Mouse (Mus musculus) C2C12 (cell line): ENCODE data around the gene Gm6096. TPM values are rescaled to one million over a fixed set of nuclear protein-coding genes. Genes with fewer than 3 reads are reported as not detected.

ENCODE experiments used
- H3K27me3 ChIP-seq: one replicate; pipeline ENCODE4 v1.6.1; 2011; ENCODE audit not compliant: control insufficient read depth, insufficient read depth, insufficient read length
- H3K36me3 ChIP-seq: one replicate; pipeline ENCODE4 v1.6.1; 2011; ENCODE audit not compliant: control insufficient read depth, insufficient read depth
- H3K4me3 ChIP-seq: one replicate; pipeline ENCODE4 v1.5.1; 2011; ENCODE audit warnings: mild to moderate bottlenecking, control low read depth; ENCODE audit not compliant: poor library complexity, insufficient read depth, severe bottlenecking
- H3K79me2 ChIP-seq: one replicate; pipeline ENCODE4 v1.6.1; 2011; ENCODE audit not compliant: control insufficient read depth, insufficient read depth
- H3K79me3 ChIP-seq: one replicate; pipeline ENCODE4 v1.6.1; 2011; ENCODE audit warnings: low read depth, control low read depth
- H3ac ChIP-seq: one replicate; pipeline ENCODE3; 2011; ENCODE audit warnings: low read depth; ENCODE audit not compliant: control insufficient read depth, insufficient read length
- CEBPB ChIP-seq: IDR thresholded peaks from one replicate; pipeline ENCODE4 v1.6.1; 2011; ENCODE audit warnings: low read depth, mild to moderate bottlenecking, control low read depth, moderate library complexity
- CTCF ChIP-seq: IDR thresholded peaks from one replicate; pipeline ENCODE4 v1.5.1; 2011; ENCODE audit not compliant: control insufficient read depth, insufficient read depth, insufficient read length
- FOSL1 ChIP-seq: IDR thresholded peaks from one replicate; pipeline ENCODE4 v1.8.0; 2011; ENCODE audit warnings: mild to moderate bottlenecking, low read length; ENCODE audit not compliant: poor library complexity, insufficient read depth, severe bottlenecking
- MAX ChIP-seq: IDR thresholded peaks from one replicate; pipeline ENCODE4 v1.6.1; 2011; ENCODE audit warnings: mild to moderate bottlenecking, control low read depth
- MYOD1 ChIP-seq: IDR thresholded peaks from one replicate; pipeline ENCODE4 v1.6.1; 2011; ENCODE audit warnings: low read depth; ENCODE audit not compliant: control insufficient read depth, insufficient read length
- MYOG ChIP-seq: IDR thresholded peaks from one replicate; pipeline ENCODE4 v1.6.1; 2011; ENCODE audit not compliant: control insufficient read depth, insufficient read length; ENCODE audit errors: extremely low read depth
- USF1 ChIP-seq: IDR thresholded peaks from one replicate; pipeline ENCODE4 v1.6.1; 2011; ENCODE audit warnings: low read depth, mild to moderate bottlenecking, control low read depth, moderate library complexity
- polyA plus RNA-seq: library from polyadenylated mRNA; unstranded; fragments of >200 nt; fragmentation: generic; extraction: Trizol; gene quantifications from one replicate; pipeline ENCODE4 v1.2.1, GENCODE M21; 2012; ENCODE audit warnings: missing spikeins

Gene Gm6096
- polyA plus RNA-seq, 1 experiment: 0.11 TPM

- peaks cover 39% of the 10 kb centered on the region for H3K79me3 ChIP-seq
- no peak overlapping the region for H3ac ChIP-seq
- H3K27me3 ChIP-seq: no peaks in the 10 kb centered on the region
- H3K36me3 ChIP-seq: peaks cover 72% of the 10 kb centered on the region
- H3K79me2 ChIP-seq: peaks cover 76% of the 10 kb centered on the region
- TF ChIP-seq MAX (no peak), CTCF (no peak), USF1 (no peak), CEBPB (no peak), MYOG (no peak), MYOD1 (no peak), FOSL1 (no peak)
- H3K4me3 ChIP-seq: no peak overlapping the region
These were observed 24.8 kb upstream of the Gm6096 start for GRCm38 (mm10) chr7:34226086-34226485.

GRCm38 (mm10) chr7:34226846-34227245 lies 24.0 kb upstream of the Gm6096 start:
- peaks cover 66% of the 10 kb centered on the region for H3K36me3 ChIP-seq
- no peak overlapping the region for H3ac ChIP-seq
- TF ChIP-seq MAX: no peak
- TF ChIP-seq CTCF: no peak
- no peak for TF ChIP-seq MYOD1
- no peak for TF ChIP-seq FOSL1
- no peak for TF ChIP-seq CEBPB
- no peak for TF ChIP-seq MYOG
- no peak for TF ChIP-seq USF1
- H3K27me3 ChIP-seq: no peaks in the 10 kb centered on the region
- no peak overlapping the region for H3K4me3 ChIP-seq
- peaks cover 76% of the 10 kb centered on the region for H3K79me2 ChIP-seq
- H3K79me3 ChIP-seq: peaks cover 39% of the 10 kb centered on the region

- TF ChIP-seq MYOD1 (no peak), MAX (no peak), FOSL1 (no peak), MYOG (no peak), CTCF (no peak), CEBPB (no peak), USF1 (no peak)
- H3K36me3 ChIP-seq: peaks cover 51% of the 10 kb centered on the region
- peak overlapping the region; percentile 50 for H3K4me3 ChIP-seq
These were observed 22.2 kb upstream of the Gm6096 start for GRCm38 (mm10) chr7:34228641-34229040.

GRCm38 (mm10) chr7:34229153-34229552 lies 21.7 kb upstream of the Gm6096 start:
- no peak for TF ChIP-seq CEBPB
- no peak for TF ChIP-seq MYOD1
- TF ChIP-seq USF1: no peak
- TF ChIP-seq MAX: no peak
- TF ChIP-seq FOSL1: no peak
- no peak for TF ChIP-seq CTCF
- TF ChIP-seq MYOG: no peak
- H3ac ChIP-seq: peak overlapping the region; percentile 61
- H3K27me3 ChIP-seq: no peaks in the 10 kb centered on the region
- peak overlapping the region; percentile 50 for H3K4me3 ChIP-seq
- peaks cover 31% of the 10 kb centered on the region for H3K79me3 ChIP-seq
- H3K79me2 ChIP-seq: peaks cover 57% of the 10 kb centered on the region
- H3K36me3 ChIP-seq: peaks cover 45% of the 10 kb centered on the region

More at GRCm38 (mm10) chr7:34228641-34229040, 22.2 kb upstream of the Gm6096 start:
- Histone ChIP-seq H3K79me2 (peaks cover 63% of the 10 kb centered on the region), H3ac (peak overlapping the region; percentile 41), H3K79me3 (peaks cover 34% of the 10 kb centered on the region), H3K27me3 (no peaks in the 10 kb centered on the region)

- H3K79me2 ChIP-seq: peaks cover 54% of the 10 kb centered on the region
- H3K4me3 ChIP-seq: peak overlapping the region; percentile 50
- H3K27me3 ChIP-seq: no peaks in the 10 kb centered on the region
- H3K79me3 ChIP-seq: peaks cover 30% of the 10 kb centered on the region
- H3ac ChIP-seq: peak overlapping the region; percentile 61
- no peak for TF ChIP-seq USF1
- TF ChIP-seq CEBPB: no peak
- TF ChIP-seq MYOG: no peak
- no peak for TF ChIP-seq CTCF
- TF ChIP-seq FOSL1: no peak
- no peak for TF ChIP-seq MYOD1
- no peak for TF ChIP-seq MAX
- H3K36me3 ChIP-seq: peaks cover 40% of the 10 kb centered on the region
These were observed 21.1 kb upstream of the Gm6096 start for GRCm38 (mm10) chr7:34229691-34230111.

- H3K79me3 ChIP-seq: peaks cover 30% of the 10 kb centered on the region
- H3K4me3 ChIP-seq: peak within 1 kb of the TSS; percentile 50
- peak within 1 kb of the TSS; percentile 61 for H3ac ChIP-seq
- peaks cover 49% of the 10 kb centered on the region for H3K79me2 ChIP-seq
- H3K27me3 ChIP-seq: no peaks in the 10 kb centered on the region
- peaks cover 36% of the 10 kb centered on the region for H3K36me3 ChIP-seq
- TF ChIP-seq CEBPB: no peak
- no peak for TF ChIP-seq FOSL1
- TF ChIP-seq USF1: no peak
- TF ChIP-seq CTCF: no peak
- TF ChIP-seq MAX: no peak
- TF ChIP-seq MYOG: no peak
- TF ChIP-seq MYOD1: no peak
These were observed 20.7 kb upstream of the Gm6096 start, which contains the start of gene Gpi1 for GRCm38 (mm10) chr7:34230116-34230515. Gene Gpi1 (minus strand): TSS chr7:34230336.
